Mouse (Mus musculus): ENCODE data around the gene Helz. TPM values are rescaled to one million over a fixed set of nuclear protein-coding genes. Genes with fewer than 3 reads are reported as not detected.

The Helz gene
- total RNA-seq, 2 experiments from 2014 or later: 17.1 to 25.7 TPM

DNA sequence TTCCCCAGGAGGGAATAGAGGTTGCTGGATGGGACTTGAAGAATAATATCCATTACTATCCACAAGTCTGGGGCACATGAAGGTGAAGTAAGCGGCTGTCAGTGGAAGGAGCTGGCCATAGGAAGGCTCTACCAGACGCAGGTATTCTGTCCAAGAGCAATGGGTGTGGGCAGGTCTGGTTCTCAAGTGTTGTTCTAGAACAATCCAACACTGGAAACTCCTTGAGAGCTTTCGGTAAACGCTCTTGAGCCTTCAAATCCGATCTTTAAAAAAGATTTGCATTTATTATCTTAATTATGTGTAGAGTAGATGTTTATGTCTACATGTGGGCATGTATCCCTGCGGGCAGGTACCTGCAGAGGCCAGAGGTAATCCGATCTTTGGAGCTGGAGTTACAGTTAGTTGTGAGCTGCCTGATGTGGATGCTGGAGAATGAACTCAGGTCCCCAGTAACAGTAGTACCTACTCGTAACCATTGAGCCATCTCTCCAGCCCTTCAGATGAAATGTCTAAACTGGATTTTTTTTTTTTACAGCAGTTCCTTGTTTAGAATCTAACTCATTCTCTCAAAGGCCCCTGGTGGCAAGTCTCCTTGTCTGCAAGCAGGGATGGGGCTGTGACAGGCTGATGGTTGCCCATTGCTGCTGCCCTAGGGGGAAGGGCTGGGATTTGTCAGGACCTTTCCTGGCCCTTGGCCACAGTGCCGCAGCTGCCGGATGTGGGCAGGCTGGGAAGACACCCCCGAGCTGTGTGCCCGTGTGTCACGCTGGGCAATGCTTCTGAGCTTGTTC, 180.5 kb downstream of the Helz start:
- DNase-seq: peak; percentile 51

DNA sequence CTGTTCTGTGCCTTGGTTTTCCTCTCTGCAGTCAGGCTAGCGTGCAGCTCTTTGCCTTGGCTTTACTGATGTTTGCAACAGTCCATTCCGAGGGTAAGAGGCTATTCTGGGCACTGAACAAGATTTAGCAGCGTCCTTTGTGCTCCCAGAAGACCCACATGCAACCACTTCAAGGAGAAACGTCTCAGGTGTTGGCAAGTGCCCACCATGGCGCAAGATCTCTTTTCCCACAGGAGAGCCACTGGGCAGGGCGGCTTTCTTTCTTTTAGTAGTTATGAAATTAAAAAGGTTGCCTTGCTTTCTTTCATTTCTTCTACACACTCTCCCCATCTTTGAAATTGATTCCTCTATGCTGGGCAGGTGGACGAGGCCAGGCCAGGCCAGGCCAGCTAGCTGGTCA, 181.4 kb downstream of the Helz start:
- DNase-seq: no peak

DNA sequence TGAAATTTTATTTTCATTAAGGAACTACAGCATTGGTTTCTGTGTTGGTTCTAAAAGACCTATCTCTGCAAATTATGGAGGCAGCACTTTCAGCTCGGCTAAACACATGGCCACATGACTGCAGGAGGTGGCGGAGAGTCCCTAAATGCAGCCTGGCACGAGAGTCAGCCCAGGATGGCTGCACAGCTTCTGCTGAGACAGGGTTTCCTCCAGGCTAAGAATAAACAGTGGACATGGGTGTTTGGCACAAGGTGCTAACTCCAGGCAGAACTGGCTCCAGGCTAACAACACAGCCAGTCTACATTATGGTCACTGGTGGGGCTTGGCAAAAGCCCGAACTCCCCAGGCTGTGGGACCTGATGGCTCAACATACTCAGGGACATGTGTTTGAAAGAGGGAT, 183.2 kb downstream of the Helz start:
- DNase-seq: peak; percentile 33

DNA sequence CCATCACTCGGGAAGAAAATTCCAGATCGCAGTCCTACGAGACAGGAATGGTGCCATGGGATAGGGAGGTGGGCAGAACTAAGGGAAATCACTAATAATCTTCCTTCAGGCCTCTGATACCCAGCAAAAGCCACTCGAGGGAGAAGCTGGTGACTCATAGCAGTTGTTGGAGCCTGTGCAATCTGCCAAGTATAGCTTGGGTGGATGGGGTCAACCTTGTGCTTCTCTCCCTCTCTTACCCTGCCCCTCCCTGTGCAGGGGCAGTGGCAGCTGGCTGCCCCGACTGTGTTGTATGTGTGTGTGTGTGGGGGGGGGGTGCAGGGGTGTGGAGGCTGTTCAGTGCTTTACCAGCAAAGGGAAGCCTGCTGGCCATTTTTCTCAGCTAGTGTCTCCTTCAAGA, 183.8 kb downstream of the Helz start:
- DNase-seq: no peak

DNA sequence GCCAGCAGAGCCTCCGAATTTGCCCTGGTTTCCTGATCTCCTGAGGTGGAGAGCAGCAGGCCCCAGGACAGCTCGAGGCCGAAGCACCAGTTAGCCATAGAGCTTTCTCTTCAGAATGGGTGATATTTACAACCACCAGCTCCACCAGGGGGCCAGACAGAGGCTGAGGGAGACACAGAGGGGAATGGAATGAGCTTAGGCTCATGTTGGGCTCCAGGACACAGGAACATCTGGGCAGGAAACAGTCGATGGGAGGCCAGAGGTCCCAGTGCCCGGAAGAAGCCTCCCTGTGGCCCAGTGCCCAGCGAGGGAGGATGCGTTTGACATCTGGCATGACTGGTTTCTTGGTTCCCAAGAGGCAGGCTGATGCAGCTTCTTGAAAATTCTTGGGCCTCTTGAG, 186.4 kb downstream of the Helz start:
- peak; percentile 23 for DNase-seq

DNA sequence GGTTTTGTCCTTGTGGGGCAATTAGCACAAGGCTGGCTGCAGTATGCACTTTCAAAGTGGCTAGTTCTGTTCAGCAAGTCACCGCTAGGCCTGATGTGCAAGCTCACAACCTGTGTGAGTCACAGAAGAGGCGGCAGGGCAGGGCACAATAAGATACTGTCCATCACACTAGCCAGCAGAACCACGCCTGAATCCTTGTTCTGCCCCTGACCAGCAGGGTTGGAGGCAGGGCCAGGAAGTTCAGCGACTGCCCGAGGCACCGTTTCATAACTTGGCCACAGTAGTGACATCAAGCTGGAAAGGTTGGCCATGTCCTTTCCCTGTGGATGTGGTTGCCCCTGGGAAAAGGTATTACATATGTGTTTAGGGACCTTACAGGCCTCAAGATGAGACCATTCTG, 190.2 kb downstream of the Helz start:
- DNase-seq: no peak

DNA sequence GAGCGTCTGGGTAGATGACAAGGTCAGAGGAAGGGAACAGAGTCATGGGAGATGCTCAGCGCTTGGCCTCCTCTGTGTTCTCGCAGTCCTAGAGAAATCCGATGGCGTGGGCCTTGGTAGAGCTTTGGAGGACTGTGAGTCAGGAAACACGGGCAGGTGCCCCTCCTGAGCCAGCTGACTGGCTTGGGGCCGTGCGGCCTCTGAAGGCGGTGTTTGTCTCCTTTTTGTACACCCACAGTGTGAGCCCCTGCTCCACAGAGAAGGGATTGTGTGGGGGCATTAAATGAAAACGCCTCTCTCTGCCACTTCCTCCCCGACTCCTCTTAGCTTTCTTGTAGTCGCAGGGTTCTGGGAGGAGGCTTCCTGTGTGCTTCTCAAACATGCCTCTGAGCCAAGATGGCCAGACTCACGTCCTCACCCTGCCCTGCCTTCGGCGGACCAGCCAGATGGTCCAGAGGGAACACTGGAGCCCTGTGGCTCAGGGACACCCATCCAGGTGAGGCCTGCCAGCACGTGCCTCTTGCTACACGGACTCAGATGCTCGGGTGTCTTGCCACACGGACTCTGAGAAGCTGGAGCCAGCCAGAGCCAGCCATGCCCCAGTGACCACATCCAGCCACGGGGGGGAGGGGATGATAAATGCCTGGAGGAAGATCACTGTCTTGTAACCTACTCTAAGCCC, 190.8 kb downstream of the Helz start:
- no peak for DNase-seq

DNA sequence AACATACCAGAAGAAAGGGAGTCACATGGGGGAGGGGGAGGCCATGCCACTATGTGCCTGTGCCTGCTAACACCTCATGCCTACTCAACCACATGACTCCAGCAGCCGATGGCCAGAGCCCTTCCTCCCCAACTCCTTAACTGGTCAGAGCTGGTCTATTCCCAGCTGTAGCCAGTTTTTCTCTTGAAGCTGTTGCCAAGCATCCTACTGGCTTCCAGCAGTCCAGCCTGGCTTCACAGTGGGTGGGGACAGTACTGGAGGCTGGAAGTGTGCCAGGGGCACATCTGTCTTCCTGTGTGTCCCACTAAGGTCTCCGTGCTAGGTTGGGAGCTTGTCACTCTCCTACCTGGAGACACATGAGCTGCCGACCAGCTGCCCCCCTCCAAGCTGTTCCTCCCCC, 195.4 kb downstream of the Helz start:
- DNase-seq: no peak

Small RNA genes lying within 50 kb of the gene (microRNA-seq; reads per million reads assigned to microRNA genes)
- 0.25 to 0.32 reads per million in 2 experiments for gene Mir6932

Other genes with a start within 250 kb of the Helz start
- 10 to 100 TPM; 53.2 to 54.7 TPM for gene Pitpnc1, start 77.2 kb upstream of the Helz start, total RNA-seq (2021)
- gene Psmd12, start 68.4 kb upstream of the Helz start, total RNA-seq (2021): 100 to 1,000 TPM; 103 to 108 TPM
- 100 to 1,000 TPM; 457 to 476 TPM for gene Cacng1, start 168.6 kb downstream of the Helz start, total RNA-seq (2021)
- under 1 TPM; 0.75 to 0.95 TPM for gene Cacng4, start 246.6 kb downstream of the Helz start, total RNA-seq (2021)